ENCODE assay signal across 8 mouse cellular contexts in genomic region chr8:22411282-22411702, GRCm38 (mm10). TPM values are rescaled to one million over a fixed set of nuclear protein-coding genes. Genes with fewer than 3 reads are reported as not detected.
DNase-seq lines count a peak whose midpoint lies in the region; ATAC-seq and TF ChIP-seq lines count a peak whose summit lies in the region.

TSS of gene Mrps31 (plus strand) at chr8:22411361.

- TF ChIP-seq POLR2A in olfactory bulb, adult 2 months (IDR thresholded peaks at IDR 0.05; ENCODE audit: insufficient read depth, low read depth, low read length): peak; percentile 46; the same call in 1 of the 2 replicates
- TF ChIP-seq POLR2A in thymus, adult 2 months (IDR thresholded peaks at IDR 0.05; ENCODE audit: control insufficient read depth, extremely low read depth, insufficient read depth, low read length, poor library complexity): no peak

- intact Hi-C loops in heart, postnatal 36 days (cut with DNase I): no loop called here

- TF ChIP-seq CTCF in layer of hippocampus, adult 2 months (conservative IDR thresholded peaks at IDR 0.05): 0 out of 2 replicates have a peak, but pooled peaks have one; percentile 12
- no peak for TF ChIP-seq CTCF in lung, embryonic 14.5 days (IDR thresholded peaks at IDR 0.05; ENCODE audit: low read depth)
- no peak for TF ChIP-seq CTCF in olfactory bulb, adult 2 months (IDR thresholded peaks at IDR 0.05; ENCODE audit: insufficient read depth, low read depth, low read length)
- TF ChIP-seq CTCF in thymus, adult 2 months (IDR thresholded peaks at IDR 0.05; ENCODE audit: borderline replicate concordance, control insufficient read depth, extremely low read depth, insufficient read depth, low read length, poor library complexity): no peak

- 0% methylated on average over 25 of the region's 25 CpGs for WGBS in forebrain, embryonic 16.5 days
- under 1% methylated on average over 25 of the region's 25 CpGs for WGBS in lung, embryonic 14.5 days
- WGBS in olfactory bulb, adult 2 months: under 1% methylated on average over 25 of the region's 25 CpGs
- WGBS in thymus, adult 2 months: under 1% methylated on average over 25 of the region's 25 CpGs

- H3K9me3 ChIP-seq in ES-E14 (ENCODE audit: control insufficient read depth, insufficient read depth, low read depth, low read length): no peaks in the 10 kb centered on the region
- no peaks in the 10 kb centered on the region for H3K9me3 ChIP-seq in forebrain, embryonic 16.5 days (ENCODE audit: control insufficient read depth, low read length)
- no peaks in the 10 kb centered on the region for H3K9me3 ChIP-seq in lung, embryonic 14.5 days (ENCODE audit: low read depth, low read length)

- peaks cover 5% of the 10 kb centered on the region for H3K36me3 ChIP-seq in ES-E14 (ENCODE audit: control insufficient read depth, insufficient read depth, low read length, poor library complexity, severe bottlenecking)
- H3K36me3 ChIP-seq in forebrain, embryonic 16.5 days (ENCODE audit: control insufficient read depth, insufficient read depth): peaks cover 5% of the 10 kb centered on the region; the same call in 1 of the 2 replicates
- peaks cover 16% of the 10 kb centered on the region for H3K36me3 ChIP-seq in lung, embryonic 14.5 days (ENCODE audit: insufficient read depth)
- no peaks in the 10 kb centered on the region for H3K36me3 ChIP-seq in thymus, adult 2 months (ENCODE audit: control insufficient read depth, insufficient read depth, low read length)

- H3K4me3 ChIP-seq in ES-E14 (ENCODE audit: insufficient read depth in 1 of 2, low read depth in 1 of 2, low read length in 2 of 2, poor library complexity in 1 of 2, severe bottlenecking in 1 of 2): peak within 1 kb of the TSS; percentile 92 to 96
- peak within 1 kb of the TSS; percentile 85 for H3K4me3 ChIP-seq in forebrain, embryonic 16.5 days (replicated peaks; ENCODE audit: low read length)
- H3K4me3 ChIP-seq in layer of hippocampus, adult 2 months: peak within 1 kb of the TSS; percentile 76
- H3K4me3 ChIP-seq in lung, embryonic 14.5 days (ENCODE audit: low read depth, low read length): peak within 1 kb of the TSS; percentile 74
- H3K4me3 ChIP-seq in olfactory bulb, adult 2 months (ENCODE audit: insufficient read depth, low read depth, low read length): peak within 1 kb of the TSS; percentile 83
- peak within 1 kb of the TSS; percentile 80 for H3K4me3 ChIP-seq in thymus, adult 2 months (ENCODE audit: control insufficient read depth, insufficient read depth, low read length)

- H3K4me2 ChIP-seq in forebrain, embryonic 16.5 days (ENCODE audit: low read length): peak within 1 kb of the TSS; percentile 76
- H3K4me2 ChIP-seq in lung, embryonic 14.5 days: peak within 1 kb of the TSS; percentile 94

- H3K27ac ChIP-seq in ES-E14 (ENCODE audit: insufficient read depth, low read depth, low read length, poor library complexity, severe bottlenecking): no peak within 1 kb of the TSS
- peak within 1 kb of the TSS; percentile 87 for H3K27ac ChIP-seq in forebrain, embryonic 16.5 days (ENCODE audit: low read length)
- H3K27ac ChIP-seq in layer of hippocampus, adult 2 months: peak within 1 kb of the TSS; percentile 93
- H3K27ac ChIP-seq in lung, embryonic 14.5 days (ENCODE audit: low read depth): peak within 1 kb of the TSS; percentile 68
- H3K27ac ChIP-seq in olfactory bulb, adult 2 months (ENCODE audit: insufficient read depth, low read depth, low read length): peak within 1 kb of the TSS; percentile 55; the same call in 1 of the 2 replicates
- H3K27ac ChIP-seq in thymus, adult 2 months (ENCODE audit: control insufficient read depth, insufficient read depth, low read length): no peak within 1 kb of the TSS

- in situ Hi-C loops in ES-E14 (cut with MboI; ENCODE audit: low sequenced_read_pairs in 2 of 2, unreplicated experiment in 2 of 2): no loop called here

- peak; percentile 90 for DNase-seq in ES-E14 (ENCODE audit: low read depth, low spot score)
- DNase-seq in cerebellum, adult 11-12 months: peak; percentile 82
- DNase-seq in heart, postnatal 36 days: peak; percentile 77 to 87
- DNase-seq in layer of hippocampus, adult 2 months (ENCODE audit: low spot score in 2 of 2): peak; percentile 89
- peak; percentile 95 for DNase-seq in lung, embryonic 14.5 days
- peak; percentile 75 for DNase-seq in thymus, adult 2 months

- H3K4me1 ChIP-seq in ES-E14 (ENCODE audit: control insufficient read depth in 2 of 2, insufficient read depth in 2 of 2, low read length in 2 of 2, poor library complexity in 1 of 2): peaks cover 3 to 5% of the 10 kb centered on the region in 2 experiments; a peak in 3 of 4 replicates
- peaks cover 13% of the 10 kb centered on the region for H3K4me1 ChIP-seq in forebrain, embryonic 16.5 days (replicated peaks; ENCODE audit: control insufficient read depth, insufficient read depth, low read length)
- H3K4me1 ChIP-seq in lung, embryonic 14.5 days (ENCODE audit: insufficient read depth): peaks cover 3% of the 10 kb centered on the region; the same call in 1 of the 2 replicates
- H3K4me1 ChIP-seq in olfactory bulb, adult 2 months (ENCODE audit: control insufficient read depth, insufficient read depth, low read length): peaks cover 2% of the 10 kb centered on the region; the same call in 1 of the 2 replicates
- no peaks in the 10 kb centered on the region for H3K4me1 ChIP-seq in thymus, adult 2 months (replicated peaks; ENCODE audit: control insufficient read depth, insufficient read depth, low read length)

- no peaks in the 10 kb centered on the region for H3K27me3 ChIP-seq in forebrain, embryonic 16.5 days (replicated peaks; ENCODE audit: control insufficient read depth, insufficient read depth, low read length)
- H3K27me3 ChIP-seq in lung, embryonic 14.5 days (ENCODE audit: insufficient read depth, low read length): no peaks in the 10 kb centered on the region
- no peaks in the 10 kb centered on the region for H3K27me3 ChIP-seq in thymus, adult 2 months (ENCODE audit: control insufficient read depth, insufficient read depth, low read length)

- H3K9ac ChIP-seq in ES-E14 (ENCODE audit: insufficient read depth, low read depth, low read length, poor library complexity, severe bottlenecking): peak within 1 kb of the TSS; percentile 94
- peak within 1 kb of the TSS; percentile 78 for H3K9ac ChIP-seq in forebrain, embryonic 16.5 days (replicated peaks; ENCODE audit: low read depth, low read length)
- peak within 1 kb of the TSS; percentile 88 for H3K9ac ChIP-seq in lung, embryonic 14.5 days

- peak; percentile 98 for ATAC-seq in forebrain, embryonic 16.5 days
- ATAC-seq in lung, embryonic 14.5 days (ENCODE audit: insufficient read depth): peak; percentile 92

TF ChIP-seq in ES-E14, 5 proteins besides CTCF, POLR2A, EP300 and RAD21:
- no peak for TF ChIP-seq MAFK (IDR thresholded peaks at IDR 0.05; ENCODE audit: insufficient read depth, low read depth, low read length)
- TF ChIP-seq ZC3H11A (IDR thresholded peaks at IDR 0.05; ENCODE audit: borderline replicate concordance, low read depth, low read length): no peak
- no peak for TF ChIP-seq ZNF384 (IDR thresholded peaks at IDR 0.05; ENCODE audit: low read depth, low read length)
- peak; percentile 92 for TF ChIP-seq HCFC1 (IDR thresholded peaks at IDR 0.05; ENCODE audit: borderline replicate concordance, insufficient read depth, low read length)
- TF ChIP-seq CHD2 (IDR thresholded peaks at IDR 0.05; ENCODE audit: low read depth, low read length): peak; percentile 77; the same call in 1 of the 2 replicates

RNA-seq across cellular contexts. Expression of gene Mrps31, which starts in this region (rescaled TPM):
- total RNA-seq in ES-E14 (2012; rRNA removed): 37.6 and 54.7 TPM in 2 replicates
- 32.5 and 34.1 TPM in 2 replicates for polyA plus RNA-seq in forebrain, embryonic 16.5 days (2015; fragmentation: Nextera tagmentation; extraction: Ambion mirVana)
- total RNA-seq in heart, postnatal 36 days (2021): 10 to 100 TPM; 55.7 to 57.1 TPM
- total RNA-seq in layer of hippocampus, adult 2 months (2021): 10 to 100 TPM; 23.5 to 23.6 TPM
- polyA plus RNA-seq in lung, embryonic 14.5 days (2014; fragmentation: Nextera tagmentation; extraction: Ambion mirVana): 36.8 and 36.9 TPM in 2 replicates
- polyA plus RNA-seq in olfactory bulb, adult 2 months (2012; ENCODE audit: insufficient read depth, insufficient read length, low replicate concordance, missing spikeins): not detected in 2 replicates
- 5.0 and 5.6 TPM in 2 replicates for polyA plus RNA-seq in thymus, adult 2 months (2012; rRNA removed)

Comparison
In these comparisons a context has a peak if more than half of its experiments do, and no peak if none do; other contexts are left out.
1. H3K27ac ChIP-seq: peak in forebrain, embryonic 16.5 days (single experiment), layer of hippocampus, adult 2 months (single experiment), lung, embryonic 14.5 days (single experiment) and olfactory bulb, adult 2 months (single experiment); none in ES-E14 (single experiment) and thymus, adult 2 months (single experiment).
2. Peak in every context shown above with its lines, with median percentiles within 50 percentile points of each other: DNase-seq, H3K4me3 ChIP-seq and H3K9ac ChIP-seq.